ENCODE assay signal across 11 mouse cellular contexts in genomic region chr2:103696177-103696576, GRCm38 (mm10).
DNase-seq lines count a peak whose midpoint lies in the region; ATAC-seq and TF ChIP-seq lines count a peak whose summit lies in the region.
"Had no signal": no experiment of that assay in that cellular context is flagged by ENCODE, and none has a peak within 500 bp of the region (broad histone marks: within the 10 kb centered on the region; RNA-seq: fewer than 3 reads in every experiment).

No protein-coding gene starts in this region.

- H3K36me3 ChIP-seq in hindbrain, postnatal 0 days (ENCODE audit: insufficient read depth, low read length): no peaks in the 10 kb centered on the region
- H3K36me3 ChIP-seq in hindbrain, embryonic 13.5 days: 0 out of 2 replicates have a peak, but pooled peaks cover 3% of the 10 kb centered on the region
- no peaks in the 10 kb centered on the region for H3K36me3 ChIP-seq in limb, embryonic 11.5 days (ENCODE audit: control insufficient read depth, insufficient read depth, low read length)
- no peaks in the 10 kb centered on the region for H3K36me3 ChIP-seq in forebrain, embryonic 11.5 days (ENCODE audit: control insufficient read depth, insufficient read depth, low read length)
- no peaks in the 10 kb centered on the region for H3K36me3 ChIP-seq in forebrain, embryonic 10.5 days (replicated peaks)

- TF ChIP-seq CTCF in hindbrain, postnatal 0 days (IDR thresholded peaks at IDR 0.05; ENCODE audit: low read depth): no peak
- no peak for TF ChIP-seq CTCF in gastrocnemius, adult 2 months (IDR thresholded peaks at IDR 0.05)

- ATAC-seq in hindbrain, postnatal 0 days: no peak
- ATAC-seq in hindbrain, embryonic 13.5 days (ENCODE audit: low FRiP score): no peak
- ATAC-seq in limb, embryonic 11.5 days (ENCODE audit: insufficient number of reproducible peaks, low FRiP score, low TSS enrichment, low read depth): no peak
- ATAC-seq in forebrain, embryonic 11.5 days (replicated peaks; ENCODE audit: low FRiP score): no peak
- ATAC-seq: forebrain, embryonic 13.5 days had no signal

- DNase-seq in hindbrain, postnatal 0 days (ENCODE audit: low spot score): peak; percentile 33
- peak; percentile 85 for DNase-seq in gastrocnemius, adult 2 months
- no peak for DNase-seq in limb, embryonic 11.5 days (ENCODE audit: low spot score)
- DNase-seq in urinary bladder, postnatal 10 days (ENCODE audit: low spot score): peak; percentile 41
- no peak for DNase-seq in forebrain, embryonic 11.5 days (ENCODE audit: low spot score)
- DNase-seq in embryo, embryonic 10.5 days (ENCODE audit: low spot score): no peak
- DNase-seq in forebrain, embryonic 10.5 days (ENCODE audit: extremely low spot score, low spot score): no peak

- no peak overlapping the region for H3K27ac ChIP-seq in hindbrain, postnatal 0 days
- no peak overlapping the region for H3K27ac ChIP-seq in hindbrain, embryonic 13.5 days
- peak overlapping the region; percentile 53; the same call in 1 of the 2 replicates for H3K27ac ChIP-seq in gastrocnemius, adult 2 months
- peak overlapping the region; percentile 59 for H3K27ac ChIP-seq in limb, embryonic 11.5 days (replicated peaks; ENCODE audit: low read depth, low read length)
- no peak overlapping the region for H3K27ac ChIP-seq in forebrain, embryonic 11.5 days (ENCODE audit: low read depth, low read length)
- H3K27ac ChIP-seq in forebrain, embryonic 10.5 days: no peak overlapping the region
- H3K27ac ChIP-seq: forebrain, embryonic 13.5 days; kidney, postnatal 0 days had no signal

- H3K27me3 ChIP-seq in hindbrain, postnatal 0 days (ENCODE audit: insufficient read depth, low read length): no peaks in the 10 kb centered on the region
- H3K27me3 ChIP-seq in hindbrain, embryonic 13.5 days: no peaks in the 10 kb centered on the region
- no peaks in the 10 kb centered on the region for H3K27me3 ChIP-seq in limb, embryonic 11.5 days (ENCODE audit: control insufficient read depth, insufficient read depth, low read length)
- H3K27me3 ChIP-seq in forebrain, embryonic 11.5 days (ENCODE audit: control insufficient read depth, insufficient read depth, low read length): no peaks in the 10 kb centered on the region
- no peaks in the 10 kb centered on the region for H3K27me3 ChIP-seq in forebrain, embryonic 10.5 days (ENCODE audit: poor library complexity, severe bottlenecking)
- H3K27me3 ChIP-seq: forebrain, embryonic 13.5 days had no signal

- H3K9ac ChIP-seq in hindbrain, postnatal 0 days (replicated peaks; ENCODE audit: low read length): no peak overlapping the region
- no peak overlapping the region for H3K9ac ChIP-seq in hindbrain, embryonic 13.5 days
- no peak overlapping the region for H3K9ac ChIP-seq in limb, embryonic 11.5 days (ENCODE audit: low read length)
- H3K9ac ChIP-seq in forebrain, embryonic 11.5 days (ENCODE audit: low read length): no peak overlapping the region
- H3K9ac ChIP-seq: forebrain, embryonic 13.5 days had no signal

- 0 out of 2 replicates have a peak, but pooled peaks cover 4% of the 10 kb centered on the region for H3K4me1 ChIP-seq in hindbrain, postnatal 0 days (ENCODE audit: insufficient read depth, low read length)
- peaks cover 10% of the 10 kb centered on the region for H3K4me1 ChIP-seq in hindbrain, embryonic 13.5 days (replicated peaks)
- peaks cover 22% of the 10 kb centered on the region for H3K4me1 ChIP-seq in limb, embryonic 11.5 days (ENCODE audit: control insufficient read depth, insufficient read depth, low read length)
- no peaks in the 10 kb centered on the region for H3K4me1 ChIP-seq in forebrain, embryonic 11.5 days (replicated peaks; ENCODE audit: control insufficient read depth, insufficient read depth, low read length)
- H3K4me1 ChIP-seq in forebrain, embryonic 10.5 days: peaks cover 17% of the 10 kb centered on the region
- H3K4me1 ChIP-seq: forebrain, embryonic 13.5 days had no signal

- H3K4me3 ChIP-seq in hindbrain, postnatal 0 days (ENCODE audit: low read length): no peak overlapping the region
- H3K4me3 ChIP-seq in hindbrain, embryonic 13.5 days: no peak overlapping the region
- H3K4me3 ChIP-seq in gastrocnemius, adult 2 months: no peak overlapping the region
- no peak overlapping the region for H3K4me3 ChIP-seq in limb, embryonic 11.5 days (ENCODE audit: low read depth, low read length)
- H3K4me3 ChIP-seq in forebrain, embryonic 11.5 days (ENCODE audit: low read depth, low read length): no peak overlapping the region
- no peak overlapping the region for H3K4me3 ChIP-seq in forebrain, embryonic 10.5 days
- H3K4me3 ChIP-seq: forebrain, embryonic 13.5 days; megakaryocyte, embryonic 14.5 days had no signal

- WGBS in hindbrain, postnatal 0 days: 61% methylated on average over 3 of the region's 3 CpGs
- WGBS in hindbrain, embryonic 13.5 days: 78% methylated on average over 3 of the region's 3 CpGs
- 58% methylated on average over 3 of the region's 3 CpGs for WGBS in limb, embryonic 11.5 days
- 86% methylated on average over 3 of the region's 3 CpGs for whole genome bisulfite sequencing in forebrain, embryonic 11.5 days
- WGBS in forebrain, embryonic 10.5 days: 81% methylated on average over 3 of the region's 3 CpGs

- intact Hi-C loops in gastrocnemius, adult 2 months (cut with DNase I): loop anchor here (5.0 kb wide), 2 partner anchors 84 to 129 kb away; partner anchors contain the start of gene Abtb2

- no peak overlapping the region for H3K4me2 ChIP-seq in hindbrain, postnatal 0 days (ENCODE audit: low read depth, low read length)
- no peak overlapping the region for H3K4me2 ChIP-seq in hindbrain, embryonic 13.5 days
- no peak overlapping the region for H3K4me2 ChIP-seq in limb, embryonic 11.5 days (ENCODE audit: low read depth, severe bottlenecking)
- no peak overlapping the region for H3K4me2 ChIP-seq in forebrain, embryonic 11.5 days (ENCODE audit: low read depth, low read length, severe bottlenecking)
- H3K4me2 ChIP-seq: forebrain, embryonic 13.5 days had no signal

- H3K9me3 ChIP-seq in hindbrain, postnatal 0 days (ENCODE audit: low read length): no peaks in the 10 kb centered on the region
- no peaks in the 10 kb centered on the region for H3K9me3 ChIP-seq in hindbrain, embryonic 13.5 days
- no peaks in the 10 kb centered on the region for H3K9me3 ChIP-seq in limb, embryonic 11.5 days (ENCODE audit: control insufficient read depth, low read length)
- no peaks in the 10 kb centered on the region for H3K9me3 ChIP-seq in forebrain, embryonic 11.5 days (ENCODE audit: control insufficient read depth, low read length)
- no peaks in the 10 kb centered on the region for H3K9me3 ChIP-seq in forebrain, embryonic 10.5 days
- H3K9me3 ChIP-seq: forebrain, embryonic 13.5 days; megakaryocyte, embryonic 14.5 days had no signal

Comparison
In these comparisons a context has a peak if more than half of its experiments do, and no peak if none do; other contexts are left out.
1. DNase-seq: peak in hindbrain, postnatal 0 days (single experiment), gastrocnemius, adult 2 months (single experiment) and urinary bladder, postnatal 10 days (single experiment); none in limb, embryonic 11.5 days (single experiment), forebrain, embryonic 11.5 days (single experiment), embryo, embryonic 10.5 days (single experiment) and forebrain, embryonic 10.5 days (single experiment).
2. H3K27ac ChIP-seq: peak in gastrocnemius, adult 2 months (single experiment) and limb, embryonic 11.5 days (single experiment); none in hindbrain, postnatal 0 days (single experiment), hindbrain, embryonic 13.5 days (single experiment), forebrain, embryonic 11.5 days (single experiment) and forebrain, embryonic 10.5 days (single experiment).